ENCODE assay signal across 14 mouse cellular contexts in genomic region chr11:51632130-51632753, GRCm38 (mm10). TPM values are rescaled to one million over a fixed set of nuclear protein-coding genes. Genes with fewer than 3 reads are reported as not detected.
DNase-seq lines count a peak whose midpoint lies in the region; ATAC-seq and TF ChIP-seq lines count a peak whose summit lies in the region.
"Had no signal": no experiment of that assay in that cellular context is flagged by ENCODE, and none has a peak within 500 bp of the region (broad histone marks: within the 10 kb centered on the region; RNA-seq: fewer than 3 reads in every experiment).

No protein-coding gene starts in this region.

- TF ChIP-seq CTCF in lung, embryonic 14.5 days (IDR thresholded peaks at IDR 0.05; ENCODE audit: low read depth), result no peak
- TF ChIP-seq CTCF in bone marrow, adult 2 months (IDR thresholded peaks at IDR 0.05; ENCODE audit: control insufficient read depth, insufficient read depth, low read length), result no peak

- no peaks in the 10 kb centered on the region for H3K4me1 ChIP-seq in lung, embryonic 14.5 days (ENCODE audit: insufficient read depth)
- peaks cover 5% of the 10 kb centered on the region for H3K4me1 ChIP-seq in bone marrow, adult 2 months (ENCODE audit: control insufficient read depth, insufficient read depth, low read length)

- TF ChIP-seq POLR2A in bone marrow, adult 2 months (IDR thresholded peaks at IDR 0.05; ENCODE audit: borderline replicate concordance, control insufficient read depth, low read depth, low read length), result no peak

- DNase-seq in heart, adult 11 months, result peak; percentile 91
- DNase-seq in heart, postnatal 10 days, result no peak
- no peak for DNase-seq in lung, embryonic 14.5 days
- DNase-seq in lung, postnatal 36 days, result no peak
- peak; percentile 21 to 45 for DNase-seq in kidney, postnatal 4 days
- DNase-seq in embryo, embryonic 10.5 days (ENCODE audit: low spot score), result no peak
- no peak for DNase-seq in spleen, adult 12 weeks (ENCODE audit: low spot score)
- DNase-seq: cerebellum, postnatal 36 days; forebrain, postnatal 0 days; gastrocnemius, postnatal 25 days; thymus, adult 2 months had no signal

- H3K9ac ChIP-seq in lung, embryonic 14.5 days, result no peak overlapping the region
- H3K9ac ChIP-seq: forebrain, postnatal 0 days; midbrain, embryonic 13.5 days; neural tube, embryonic 12.5 days had no signal

- intact Hi-C loops in heart, postnatal 10 days (cut with DNase I), result no loop called here

- H3K9me3 ChIP-seq in lung, embryonic 14.5 days (ENCODE audit: low read depth, low read length), result no peaks in the 10 kb centered on the region
- H3K9me3 ChIP-seq: midbrain, embryonic 13.5 days; neural tube, embryonic 12.5 days had no signal

- H3K4me3 ChIP-seq in lung, embryonic 14.5 days (ENCODE audit: low read depth, low read length), result no peak overlapping the region
- no peak overlapping the region for H3K4me3 ChIP-seq in bone marrow, adult 2 months (replicated peaks; ENCODE audit: control insufficient read depth, low read depth, low read length)
- H3K4me3 ChIP-seq: midbrain, embryonic 13.5 days; neural tube, embryonic 12.5 days had no signal

- H3K27me3 ChIP-seq in lung, embryonic 14.5 days (ENCODE audit: insufficient read depth, low read length), result no peaks in the 10 kb centered on the region
- H3K27me3 ChIP-seq: midbrain, embryonic 13.5 days; neural tube, embryonic 12.5 days had no signal

- H3K36me3 ChIP-seq in lung, embryonic 14.5 days (ENCODE audit: insufficient read depth), result peaks cover 14% of the 10 kb centered on the region

- H3K27ac ChIP-seq in lung, embryonic 14.5 days (ENCODE audit: low read depth), result peak overlapping the region; percentile 8; the same call in 1 of the 2 replicates
- peak overlapping the region; percentile 33; the same call in 1 of the 2 replicates for H3K27ac ChIP-seq in bone marrow, adult 2 months (ENCODE audit: control insufficient read depth, insufficient read depth, low read depth, low read length, poor library complexity)
- H3K27ac ChIP-seq: midbrain, embryonic 13.5 days; neural tube, embryonic 12.5 days had no signal

- no peak overlapping the region for H3K4me2 ChIP-seq in lung, embryonic 14.5 days
- H3K4me2 ChIP-seq: midbrain, embryonic 13.5 days; neural tube, embryonic 12.5 days had no signal

- ATAC-seq in lung, embryonic 14.5 days (ENCODE audit: insufficient read depth), result no peak
- ATAC-seq: forebrain, postnatal 0 days; midbrain, embryonic 13.5 days had no signal

- 82% methylated on average over 6 of the region's 6 CpGs for WGBS in lung, embryonic 14.5 days
- 37% methylated on average over 6 of the region's 6 CpGs for WGBS in bone marrow, adult 2 months

RNA-seq across cellular contexts. Expression of gene Rmnd5b, which starts 3.5 kb away (rescaled TPM):
- 10 to 100 TPM; 24.1 to 25.4 TPM for total RNA-seq in heart, postnatal 10 days (2021)
- 39.4 and 43.6 TPM in 2 replicates for polyA plus RNA-seq in lung, embryonic 14.5 days (2014; fragmentation: Nextera tagmentation; extraction: Ambion mirVana)
- polyA plus RNA-seq in bone marrow, adult 2 months (2011; ENCODE audit: insufficient read depth, insufficient read length, low replicate concordance, missing spikeins), result 14.8 and 19.3 TPM in 2 replicates

RNA-seq across cellular contexts. Expression of gene Nhp2, which starts 12.7 kb away (rescaled TPM):
- total RNA-seq in heart, postnatal 10 days (2021), result 10 to 100 TPM; 30.5 to 30.9 TPM
- 178 and 187 TPM in 2 replicates for polyA plus RNA-seq in lung, embryonic 14.5 days (2014; fragmentation: Nextera tagmentation; extraction: Ambion mirVana)
- polyA plus RNA-seq in bone marrow, adult 2 months (2011; ENCODE audit: insufficient read depth, insufficient read length, low replicate concordance, missing spikeins), result 58.3 and 118 TPM in 2 replicates

RNA-seq across cellular contexts. Expression of gene N4bp3, which starts 18.4 kb away (rescaled TPM):
- total RNA-seq in heart, postnatal 10 days (2021), result 10 to 100 TPM; 35.0 to 40.5 TPM
- polyA plus RNA-seq in lung, embryonic 14.5 days (2014; fragmentation: Nextera tagmentation; extraction: Ambion mirVana), result 35.5 and 39.2 TPM in 2 replicates
- 2.7 and 5.7 TPM in 2 replicates for polyA plus RNA-seq in bone marrow, adult 2 months (2011; ENCODE audit: insufficient read depth, insufficient read length, low replicate concordance, missing spikeins)

RNA-seq across cellular contexts. Expression of gene D930048N14Rik, which starts 18.5 kb away (rescaled TPM):
- 1 to 10 TPM; 1.4 to 2.1 TPM for total RNA-seq in heart, postnatal 10 days (2021)
- polyA plus RNA-seq in lung, embryonic 14.5 days (2014; fragmentation: Nextera tagmentation; extraction: Ambion mirVana), result 3.4 TPM in 2 replicates
- 0.29 and 0.72 TPM in 2 replicates for polyA plus RNA-seq in bone marrow, adult 2 months (2011; ENCODE audit: insufficient read depth, insufficient read length, low replicate concordance, missing spikeins)

RNA-seq across cellular contexts. Expression of gene Hnrnpab, which starts 25.6 kb away (rescaled TPM):
- 100 to 1,000 TPM; 237 to 257 TPM for total RNA-seq in heart, postnatal 10 days (2021)
- polyA plus RNA-seq in lung, embryonic 14.5 days (2014; fragmentation: Nextera tagmentation; extraction: Ambion mirVana), result 676 and 703 TPM in 2 replicates
- 188 and 198 TPM in 2 replicates for polyA plus RNA-seq in bone marrow, adult 2 months (2011; ENCODE audit: insufficient read depth, insufficient read length, low replicate concordance, missing spikeins)

Comparison
In these comparisons a context has a peak if more than half of its experiments do, and no peak if none do; other contexts are left out.
1. DNase-seq: peak in heart, adult 11 months (single experiment) and kidney, postnatal 4 days (2 of 2); none in heart, postnatal 10 days (0 of 2), lung, embryonic 14.5 days (single experiment), lung, postnatal 36 days (single experiment), embryo, embryonic 10.5 days (single experiment) and spleen, adult 12 weeks (single experiment).